Mouse (Mus musculus) CH12.LX (cell line): ENCODE results near the gene Psd. TPM values are rescaled to one million over a fixed set of nuclear protein-coding genes. Genes with fewer than 3 reads are reported as not detected.

Experiments used
- DNase-seq: peaks from one replicate; pipeline ENCODE4 v3.0.0-alpha.2; 2013; ENCODE audit errors: extremely low read depth
- H3K27ac ChIP-seq: 2 replicates; pipeline ENCODE4 v1.5.1; 2012; ENCODE audit warnings: low read depth, mild to moderate bottlenecking, control low read depth, moderate library complexity; ENCODE audit not compliant: insufficient read depth
- H3K27me3 ChIP-seq: replicated peaks from 2 replicates; pipeline ENCODE3; 2012; ENCODE audit warnings: inconsistent platforms
- H3K36me3 ChIP-seq, 2 experiments: replicated peaks in 1 of 2; 2 replicates each; pipeline versions ENCODE3 to v1.6.1; 2012; ENCODE audit warnings: inconsistent platforms in 1 of 2, low read length in 1 of 2, mild to moderate bottlenecking in 1 of 2, mixed read lengths in 1 of 2, moderate library complexity in 1 of 2; ENCODE audit not compliant: control insufficient read depth in 1 of 2, insufficient read depth in 1 of 2
- H3K4me1 ChIP-seq, 2 experiments: 2 replicates each; pipeline ENCODE4 v1.6.1; 2012; ENCODE audit warnings: inconsistent platforms in 1 of 2, moderate library complexity in 1 of 2; ENCODE audit not compliant: insufficient read depth in 2 of 2, control insufficient read depth in 1 of 2
- H3K4me2 ChIP-seq: 2 replicates; pipeline ENCODE4 v1.6.1; 2012; ENCODE audit warnings: low read depth, mild to moderate bottlenecking, control low read depth; ENCODE audit not compliant: poor library complexity, insufficient read depth, severe bottlenecking
- H3K4me3 ChIP-seq, 3 experiments: fragments of 150-350 bp in 1 of 3; sonication (generic) in 1 of 3; replicated peaks in 1 of 3; 2 replicates each; pipeline versions ENCODE3 to v1.5.1; 2011 to 2012; ENCODE audit warnings: low read depth in 2 of 3, low read length in 2 of 3, mild to moderate bottlenecking in 2 of 3, moderate library complexity in 2 of 3, control low read depth in 1 of 3, improper control_type of control experiment in 1 of 3, inconsistent platforms in 1 of 3, mixed read lengths in 1 of 3; ENCODE audit not compliant: poor library complexity in 1 of 3
- H3K79me2 ChIP-seq: replicated peaks from 2 replicates; pipeline ENCODE4 v1.6.1; 2012; ENCODE audit warnings: mild to moderate bottlenecking, moderate library complexity; ENCODE audit not compliant: control insufficient read depth, poor library complexity, insufficient read depth, severe bottlenecking; ENCODE audit errors: extremely low read depth
- H3K9ac ChIP-seq: 2 replicates; pipeline ENCODE4 v1.6.1; 2012; ENCODE audit warnings: low read depth, mild to moderate bottlenecking, control low read depth, moderate library complexity; ENCODE audit not compliant: insufficient read depth
- H3K9me3 ChIP-seq: replicated peaks from 2 replicates; pipeline ENCODE3; 2012; ENCODE audit warnings: low read length, inconsistent platforms, mixed read lengths
- BHLHE40 ChIP-seq: IDR thresholded peaks from 2 replicates; pipeline ENCODE4 v1.6.1; 2011; ENCODE audit warnings: mild to moderate bottlenecking, low read depth, low read length, improper control_type of control experiment
- CHD1 ChIP-seq: IDR thresholded peaks from 2 replicates; pipeline ENCODE4 v1.6.1; 2012; ENCODE audit warnings: low read depth, low read length, improper control_type of control experiment, inconsistent platforms
- CHD2 ChIP-seq: IDR thresholded peaks from 2 replicates; pipeline ENCODE4 v1.6.1; 2011; ENCODE audit warnings: low read length, improper control_type of control experiment
- CTCF ChIP-seq, 2 experiments: IDR thresholded peaks in 1 of 2; conservative IDR thresholded peaks in 1 of 2; 2 replicates each; pipeline ENCODE4 v1.5.1; 2011 to 2012; ENCODE audit warnings: low read depth in 2 of 2, low read length in 2 of 2, improper control_type of control experiment in 1 of 2, inconsistent platforms in 1 of 2, mild to moderate bottlenecking in 1 of 2, moderate library complexity in 1 of 2
- ELF1 ChIP-seq: IDR thresholded peaks from 2 replicates; pipeline ENCODE4 v1.6.1; 2014; ENCODE audit warnings: low read depth, mild to moderate bottlenecking, inconsistent platforms, low read length, improper control_type of control experiment
- EP300 ChIP-seq: IDR thresholded peaks from 2 replicates; pipeline ENCODE4 v1.6.1; 2011; ENCODE audit warnings: low read length, improper control_type of control experiment
- ETS1 ChIP-seq: conservative IDR thresholded peaks from 2 replicates; pipeline ENCODE4 v1.6.1; 2012; ENCODE audit warnings: low read depth, mild to moderate bottlenecking, inconsistent platforms, low read length, improper control_type of control experiment, moderate library complexity
- HCFC1 ChIP-seq: IDR thresholded peaks from 2 replicates; pipeline ENCODE4 v1.6.1; 2012; ENCODE audit warnings: low read depth, mild to moderate bottlenecking, inconsistent platforms, low read length, improper control_type of control experiment
- JUND ChIP-seq: conservative IDR thresholded peaks from 2 replicates; pipeline ENCODE4 v1.6.1; 2011; ENCODE audit warnings: low read depth, low read length, improper control_type of control experiment
- KAT2A ChIP-seq: IDR thresholded peaks from 2 replicates; pipeline ENCODE4 v1.6.1; 2012; ENCODE audit warnings: low read length, improper control_type of control experiment, inconsistent platforms; ENCODE audit not compliant: insufficient replicate concordance
- MAX ChIP-seq: IDR thresholded peaks from 2 replicates; pipeline ENCODE4 v1.6.1; 2011; ENCODE audit warnings: low read length, improper control_type of control experiment
- MXI1 ChIP-seq: IDR thresholded peaks from 2 replicates; pipeline ENCODE4 v1.6.1; 2011; ENCODE audit warnings: mild to moderate bottlenecking, low read depth, low read length, improper control_type of control experiment
- MYC ChIP-seq: IDR thresholded peaks from 2 replicates; pipeline ENCODE4 v1.6.1; 2011; ENCODE audit warnings: low read depth, mild to moderate bottlenecking, improper control_type of control experiment, low read length
- NRF1 ChIP-seq: IDR thresholded peaks from 2 replicates; pipeline ENCODE4 v1.6.1; 2014; ENCODE audit warnings: low read depth, mild to moderate bottlenecking, inconsistent platforms, low read length, improper control_type of control experiment, moderate library complexity
- POLR2A ChIP-seq: IDR thresholded peaks from 2 replicates; pipeline ENCODE4 v1.6.1; 2011; ENCODE audit warnings: low read depth, mild to moderate bottlenecking, improper control_type of control experiment, low read length
- POLR2AphosphoS2 ChIP-seq: IDR thresholded peaks from 2 replicates; pipeline ENCODE4 v1.6.1; 2011; ENCODE audit warnings: low read depth, low read length, improper control_type of control experiment
- RCOR1 ChIP-seq: conservative IDR thresholded peaks from 2 replicates; pipeline ENCODE4 v1.6.1; 2012; ENCODE audit warnings: low read depth, mild to moderate bottlenecking, inconsistent platforms, low read length, improper control_type of control experiment
- SMC3 ChIP-seq: IDR thresholded peaks from 2 replicates; pipeline ENCODE4 v1.6.1; 2011; ENCODE audit warnings: low read depth, low read length, improper control_type of control experiment
- TBP ChIP-seq: conservative IDR thresholded peaks from 2 replicates; pipeline ENCODE4 v1.6.1; 2011; ENCODE audit warnings: low read depth, low read length, improper control_type of control experiment
- TCF12 ChIP-seq: IDR thresholded peaks from 2 replicates; pipeline ENCODE4 v1.6.1; 2014; ENCODE audit warnings: low read depth, mild to moderate bottlenecking, inconsistent platforms, low read length, improper control_type of control experiment
- USF1 ChIP-seq: IDR thresholded peaks from 2 replicates; pipeline ENCODE4 v1.6.1; 2014; ENCODE audit warnings: low read depth, mild to moderate bottlenecking, inconsistent platforms, low read length, improper control_type of control experiment
- USF2 ChIP-seq: conservative IDR thresholded peaks from 2 replicates; pipeline ENCODE4 v1.6.1; 2011; ENCODE audit warnings: low read depth, low read length, improper control_type of control experiment
- dilution Hi-C: fragments of 300-500 bp; cut with MboI; formaldehyde crosslinking; loops from 2 replicates; pipeline ENCODE4 v1.14.3; 2020; ENCODE audit warnings: low sequenced_read_pairs; ENCODE audit not compliant: extremely low pct_unique_long_range_greater_than_20kb, extremely low pct_ligation_motif_present
- in situ Hi-C: fragments of 300-500 bp; cut with MboI; formaldehyde crosslinking; loops from 3 replicates; pipeline ENCODE4 v1.14.3; 2019; ENCODE audit warnings: low sequenced_read_pairs, low pct_ligation_motif_present, low pct_unique_long_range_greater_than_20kb, mixed read lengths
- polyA plus RNA-seq: library from polyadenylated mRNA; unstranded; fragments of >175 nt; gene quantifications from 2 replicates; pipeline ENCODE4 v1.2.1, GENCODE M21; 2012; ENCODE audit warnings: low read depth; ENCODE audit not compliant: insufficient read length
- total RNA-seq, 2 experiments: library from RNA; depleted of rRNA; stranded (reverse); fragments of 300-350 nt in 1 of 2; fragments of >200 nt in 1 of 2; gene quantifications; 2 replicates each; pipeline ENCODE4 v1.2.3; 2012 to 2014

Gene Psd
- total and polyA plus RNA-seq, 3 experiments: 0.70 to 20.1 (median 2.2) TPM

- TF ChIP-seq SMC3: no peak
- no peak for TF ChIP-seq CHD2
- no peak for TF ChIP-seq CHD1
- TF ChIP-seq USF1: no peak
- no peak for TF ChIP-seq ETS1
- H3K4me3 ChIP-seq: peak within 1 kb of the TSS; percentile 53 to 84 (median 82)
- no peak within 1 kb of the TSS for H3K27ac ChIP-seq
These were observed 23.4 kb upstream of the Psd start, which contains the start of gene 2310034G01Rik for GRCm38 (mm10) chr19:46350168-46350932. 2310034G01Rik (minus strand) TSS chr19:46350302.

DNA sequence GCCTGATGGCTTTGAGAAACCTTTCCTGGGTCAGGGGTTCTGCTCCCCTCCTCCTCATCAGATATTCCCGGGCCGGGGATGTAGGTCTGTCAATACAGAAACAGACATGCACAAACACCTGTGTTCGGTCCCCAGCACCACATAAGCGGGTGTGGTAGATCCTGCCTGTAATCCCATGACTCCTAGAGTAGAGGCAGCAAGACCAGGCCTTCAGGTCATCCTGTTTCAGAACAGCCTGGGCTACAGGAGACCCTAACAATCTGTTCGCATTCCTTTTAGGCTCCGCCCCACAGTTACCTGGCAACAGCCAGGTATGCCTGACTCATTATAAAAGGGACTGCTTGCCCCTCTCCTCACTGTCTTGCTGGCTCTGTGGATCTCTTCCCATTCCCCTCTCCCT is 22.6 kb upstream of the Psd start:
- dilution Hi-C loops: no loop called here
- Histone ChIP-seq H3K4me2 (peak overlapping the region; percentile 95), H3K9ac (peak overlapping the region; percentile 82)
- DNase-seq: no peak
- TF ChIP-seq BHLHE40 (0 out of 2 replicates have a peak, but pooled peaks have one; percentile 5), MYC (no peak), TBP (no peak)
- TF ChIP-seq, all 38 proteins: peak for 1
- Histone ChIP-seq H3K9me3 (no peaks in the 10 kb centered on the region), H3K36me3 (peaks cover 0 to 2% of the 10 kb centered on the region in 2 experiments), H3K4me1 (peaks cover 2 to 15% of the 10 kb centered on the region in 2 experiments; a peak in 3 of 4 replicates), H3K4me3 (peak overlapping the region; percentile 53 to 84 (median 82)), H3K79me2 (no peaks in the 10 kb centered on the region), H3K27ac (no peak overlapping the region), H3K27me3 (no peaks in the 10 kb centered on the region)
- in situ Hi-C loops: no loop called here

More at GRCm38 (mm10) chr19:46350168-46350932, 23.4 kb upstream of the Psd start, which contains the start of gene 2310034G01Rik:
- Histone ChIP-seq H3K9ac (peak within 1 kb of the TSS; percentile 82), H3K27me3 (no peaks in the 10 kb centered on the region), H3K36me3 (peaks cover 0 to 2% of the 10 kb centered on the region in 2 experiments), H3K4me2 (peak within 1 kb of the TSS; percentile 95), H3K79me2 (no peaks in the 10 kb centered on the region), H3K9me3 (no peaks in the 10 kb centered on the region), H3K4me1 (peaks cover 2 to 10% of the 10 kb centered on the region in 2 experiments; a peak in 3 of 4 replicates)
- no peak for DNase-seq
- in situ Hi-C loops: no loop called here
- dilution Hi-C loops: no loop called here

DNA sequence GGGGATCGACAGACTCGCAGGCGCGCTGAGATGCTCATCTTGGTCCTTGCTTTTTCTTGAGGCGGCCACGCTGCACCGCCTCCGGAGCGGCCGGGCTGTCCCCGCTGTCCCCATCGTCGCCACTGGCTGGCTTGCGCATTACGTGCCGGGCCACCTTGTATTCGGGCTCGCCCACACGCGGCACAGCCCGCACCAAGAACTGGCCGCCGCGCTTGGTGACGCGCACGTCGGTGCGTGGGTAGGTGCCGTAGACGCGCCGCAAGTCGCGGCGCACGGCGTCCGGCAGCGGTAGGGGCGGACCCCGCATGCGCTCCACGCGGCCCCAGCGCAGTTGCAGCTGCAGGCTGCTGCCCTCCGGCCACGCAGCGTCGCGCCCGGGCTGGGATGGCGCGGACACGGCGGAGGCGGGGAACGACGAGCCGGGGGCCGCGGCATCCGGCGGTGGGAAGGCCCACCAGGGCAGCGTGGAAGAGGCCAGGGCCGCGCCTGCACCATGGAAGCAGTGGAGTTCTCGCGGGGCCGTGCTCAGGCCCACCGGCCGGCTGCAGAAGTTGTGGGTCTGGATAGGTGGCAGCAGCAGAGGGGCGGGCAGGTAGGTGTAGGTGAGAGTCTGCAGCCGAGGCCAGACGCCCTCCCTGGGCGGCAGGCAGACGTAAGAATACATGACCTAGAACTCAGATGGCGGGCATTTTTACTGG is 22.0 kb upstream of the Psd start:
- H3K9ac ChIP-seq: peak overlapping the region; percentile 82
- peaks cover 2 to 21% of the 10 kb centered on the region in 2 experiments; a peak in 3 of 4 replicates for H3K4me1 ChIP-seq
- H3K4me3 ChIP-seq: peak overlapping the region; percentile 53 to 84 (median 82)
- no peaks in the 10 kb centered on the region for H3K9me3 ChIP-seq
- peak overlapping the region; percentile 95 for H3K4me2 ChIP-seq
- H3K27me3 ChIP-seq: no peaks in the 10 kb centered on the region
- in situ Hi-C loops (no loop called here), dilution Hi-C loops (no loop called here)
- H3K36me3 ChIP-seq: peaks cover 0 to 2% of the 10 kb centered on the region in 2 experiments
- DNase-seq: peak; percentile 68
- H3K79me2 ChIP-seq: no peaks in the 10 kb centered on the region
- no peak overlapping the region for H3K27ac ChIP-seq
- TF ChIP-seq JUND: no peak
- TF ChIP-seq KAT2A: 0 out of 2 replicates have a peak, but pooled peaks have one; percentile 35
- TF ChIP-seq TBP: 0 out of 2 replicates have a peak, but pooled peaks have one; percentile 19
- TF ChIP-seq MYC: 0 out of 2 replicates have a peak, but pooled peaks have one; percentile 2
- TF ChIP-seq CHD2: no peak; the same call in 1 of the 2 replicates
- TF ChIP-seq RCOR1: no peak
- TF ChIP-seq USF1: no peak
- TF ChIP-seq TCF12: peak; percentile 72
- TF ChIP-seq MXI1: peak; percentile 85; the same call in 1 of the 2 replicates
- TF ChIP-seq BHLHE40: no peak
- peak; percentile 79; the same call in 1 of the 2 replicates for TF ChIP-seq POLR2AphosphoS2
- TF ChIP-seq CTCF (conservative IDR thresholded peaks at IDR 0.05 in 1 of 2, IDR thresholded peaks at IDR 0.05 in 1 of 2; ENCODE audit: low read depth in 2 of 2, low read length in 2 of 2): no peak
- TF ChIP-seq ELF1: 0 out of 2 replicates have a peak, but pooled peaks have one; percentile 24
- TF ChIP-seq EP300: no peak
- TF ChIP-seq MAX: peak; percentile 69
- peak; percentile 38 for TF ChIP-seq HCFC1
- TF ChIP-seq NRF1: peak; percentile 84
- peak; percentile 76 for TF ChIP-seq POLR2A
- TF ChIP-seq USF2: no peak
